Mouse (Mus musculus) myocyte (in vitro differentiated cells): ENCODE results near the gene Edc3. TPM values are rescaled to one million over a fixed set of nuclear protein-coding genes. Genes with fewer than 3 reads are reported as not detected.
"Not testable (repeated sequence)": the region's sequence is repeated elsewhere in the genome, so short reads cannot be mapped to it uniquely, and the experiment has no call there.

Source experiments
- H3K27me3 ChIP-seq: one replicate; pipeline ENCODE4 v1.6.1; 2011; ENCODE audit not compliant: control insufficient read depth, insufficient read depth, insufficient read length
- H3K36me3 ChIP-seq: one replicate; pipeline ENCODE4 v1.6.1; 2011; ENCODE audit not compliant: control insufficient read depth, insufficient read depth
- H3K4me2 ChIP-seq: one replicate; pipeline ENCODE4 v1.6.1; 2011; ENCODE audit warnings: low read depth, control low read depth
- H3K4me3 ChIP-seq: one replicate; pipeline ENCODE4 v1.5.1; 2011; ENCODE audit warnings: mild to moderate bottlenecking, control low read depth, moderate library complexity
- H3K79me2 ChIP-seq: one replicate; pipeline ENCODE4 v1.6.1; 2011; ENCODE audit not compliant: control insufficient read depth, insufficient read depth
- H3ac ChIP-seq: one replicate; pipeline ENCODE4 v1.6.1; 2011; ENCODE audit not compliant: control insufficient read depth, insufficient read length
- CEBPB ChIP-seq: IDR thresholded peaks from 2 replicates; pipeline ENCODE4 v1.6.1; 2011; ENCODE audit warnings: mild to moderate bottlenecking, moderate library complexity; ENCODE audit not compliant: poor library complexity, insufficient read depth, severe bottlenecking
- E2F4 ChIP-seq: IDR thresholded peaks from one replicate; pipeline ENCODE4 v1.6.1; 2011; ENCODE audit warnings: mild to moderate bottlenecking, control low read depth, moderate library complexity; ENCODE audit not compliant: insufficient read depth
- MAX ChIP-seq: IDR thresholded peaks from one replicate; pipeline ENCODE4 v1.6.1; 2011; ENCODE audit warnings: low read depth, mild to moderate bottlenecking, control low read depth
- MYOD1 ChIP-seq, 3 experiments: IDR thresholded peaks; one replicate each; pipeline ENCODE4 v1.6.1; 2011; ENCODE audit warnings: control low read depth in 2 of 3, low read depth in 2 of 3, mild to moderate bottlenecking in 2 of 3, moderate library complexity in 1 of 3; ENCODE audit not compliant: insufficient read length in 2 of 3, control insufficient read depth in 1 of 3
- MYOG ChIP-seq, 3 experiments: IDR thresholded peaks; one replicate each; pipeline ENCODE4 v1.6.1; 2011; ENCODE audit warnings: control low read depth in 2 of 3, low read depth in 2 of 3, mild to moderate bottlenecking in 2 of 3; ENCODE audit not compliant: insufficient read length in 2 of 3, control insufficient read depth in 1 of 3, insufficient read depth in 1 of 3
- POLR2A ChIP-seq: IDR thresholded peaks from one replicate; pipeline ENCODE4 v1.6.1; 2011; ENCODE audit warnings: low read depth, mild to moderate bottlenecking, control low read depth, moderate library complexity; ENCODE audit not compliant: insufficient read length
- POLR2AphosphoS2 ChIP-seq: IDR thresholded peaks from one replicate; pipeline ENCODE4 v1.6.1; 2011; ENCODE audit warnings: low read depth, control low read depth; ENCODE audit not compliant: insufficient read length
- REST ChIP-seq: IDR thresholded peaks from one replicate; pipeline ENCODE4 v1.6.1; 2011; ENCODE audit warnings: mild to moderate bottlenecking, control low read depth, moderate library complexity; ENCODE audit not compliant: insufficient read depth, insufficient read length
- SRF ChIP-seq: IDR thresholded peaks from one replicate; pipeline ENCODE4 v1.6.1; 2011; ENCODE audit warnings: low read depth; ENCODE audit not compliant: control insufficient read depth, insufficient read length
- TCF12 ChIP-seq: IDR thresholded peaks from one replicate; pipeline ENCODE4 v1.6.1; 2011; ENCODE audit warnings: mild to moderate bottlenecking, control low read depth; ENCODE audit not compliant: poor library complexity, insufficient read depth, severe bottlenecking
- TCF3 ChIP-seq: IDR thresholded peaks from one replicate; pipeline ENCODE4 v1.6.1; 2011; ENCODE audit warnings: low read depth, control low read depth; ENCODE audit not compliant: insufficient read length
- USF1 ChIP-seq: IDR thresholded peaks from one replicate; pipeline ENCODE4 v1.6.1; 2011; ENCODE audit warnings: low read depth, mild to moderate bottlenecking, control low read depth, moderate library complexity
- polyA plus RNA-seq: library from polyadenylated mRNA; unstranded; fragments of >200 nt; fragmentation: generic; extraction: Trizol; gene quantifications from one replicate; pipeline ENCODE4 v1.2.1, GENCODE M21; 2012; ENCODE audit warnings: missing spikeins

The Edc3 gene
- polyA plus RNA-seq, 1 experiment = 11.0 TPM

GRCm38 (mm10) chr9:57696380-57697285 lies 11.7 kb upstream of the Edc3 start:
- peaks cover 29% of the 10 kb centered on the region for H3K27me3 ChIP-seq
- no peak for TF ChIP-seq POLR2A
- TF ChIP-seq TCF3 = no peak
- TF ChIP-seq MAX = no peak
- TF ChIP-seq POLR2AphosphoS2 = no peak
- TF ChIP-seq TCF12 = no peak
- TF ChIP-seq REST = no peak
- TF ChIP-seq CEBPB = no peak
- no peak for TF ChIP-seq E2F4
- no peak for TF ChIP-seq MYOG (IDR thresholded peaks at IDR 0.05; ENCODE audit: control insufficient read depth in 1 of 3, insufficient read depth in 1 of 3, insufficient read length in 2 of 3, low read depth in 2 of 3)
- TF ChIP-seq USF1 = no peak
- TF ChIP-seq MYOD1 (IDR thresholded peaks at IDR 0.05; ENCODE audit: control insufficient read depth in 1 of 3, insufficient read length in 2 of 3, low read depth in 2 of 3) = no peak
- no peak for TF ChIP-seq SRF
- no peaks in the 10 kb centered on the region for H3K36me3 ChIP-seq
- peak overlapping the region; percentile 50 for H3K4me2 ChIP-seq
- H3K4me3 ChIP-seq = no peak overlapping the region
- H3K79me2 ChIP-seq = no peaks in the 10 kb centered on the region
- H3ac ChIP-seq = no peak overlapping the region

DNA sequence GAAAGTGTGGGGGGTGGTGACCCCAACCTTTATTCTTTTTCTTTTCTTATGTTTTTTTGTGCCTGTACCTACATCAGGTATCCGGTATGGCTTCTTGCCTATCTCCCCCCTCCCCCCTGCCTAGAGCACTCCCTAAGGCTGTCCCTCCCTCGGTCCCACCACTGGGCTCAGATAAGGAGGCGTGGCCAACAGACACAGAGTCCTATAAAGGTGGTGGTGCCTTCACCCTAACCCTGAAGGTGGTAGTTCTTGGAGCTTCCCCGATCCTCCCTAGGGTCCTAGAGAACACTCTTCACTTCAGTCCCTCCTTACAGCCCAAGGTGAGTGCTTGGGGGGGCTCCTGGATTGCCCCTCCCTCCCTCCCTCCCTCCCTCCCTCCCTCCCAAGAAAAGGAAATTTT lies 11.0 kb upstream of the Edc3 start:
- Histone ChIP-seq H3K27me3 (peaks cover 29% of the 10 kb centered on the region), H3K4me3 (no peak overlapping the region), H3ac (no peak overlapping the region), H3K4me2 (no peak overlapping the region), H3K79me2 (no peaks in the 10 kb centered on the region), H3K36me3 (no peaks in the 10 kb centered on the region)
- TF ChIP-seq MYOG (IDR thresholded peaks at IDR 0.05; ENCODE audit: control insufficient read depth in 1 of 3, insufficient read depth in 1 of 3, insufficient read length in 2 of 3, low read depth in 2 of 3) = no peak
- TF ChIP-seq TCF3 = no peak
- no peak for TF ChIP-seq POLR2A
- TF ChIP-seq CEBPB = no peak
- TF ChIP-seq REST = no peak
- TF ChIP-seq POLR2AphosphoS2 = no peak

- Histone ChIP-seq H3K4me2 (no peak overlapping the region), H3K36me3 (no peaks in the 10 kb centered on the region), H3K79me2 (no peaks in the 10 kb centered on the region), H3K4me3 (no peak overlapping the region), H3K27me3 (peaks cover 29% of the 10 kb centered on the region), H3ac (no peak overlapping the region)
- TF ChIP-seq MYOD1 (IDR thresholded peaks at IDR 0.05; ENCODE audit: control insufficient read depth in 1 of 3, insufficient read length in 2 of 3, low read depth in 2 of 3) (no peak), TCF12 (no peak), SRF (no peak), CEBPB (no peak), TCF3 (no peak), MYOG (IDR thresholded peaks at IDR 0.05; ENCODE audit: control insufficient read depth in 1 of 3, insufficient read depth in 1 of 3, insufficient read length in 2 of 3, low read depth in 2 of 3) (no peak), USF1 (no peak), POLR2AphosphoS2 (no peak)
Measured at GRCm38 (mm10) chr9:57698466-57699150, 9.7 kb upstream of the Edc3 start.

- Histone ChIP-seq H3K4me3 (no peak overlapping the region), H3K4me2 (no peak overlapping the region), H3K27me3 (no peaks in the 10 kb centered on the region), H3ac (no peak overlapping the region), H3K36me3 (no peaks in the 10 kb centered on the region), H3K79me2 (peaks cover 30% of the 10 kb centered on the region)
- TF ChIP-seq E2F4 (no peak), USF1 (no peak), TCF12 (no peak), CEBPB (no peak)
Measured at GRCm38 (mm10) chr9:57706496-57706895, 1.8 kb upstream of the Edc3 start.

- H3ac ChIP-seq = peak overlapping the region; percentile 54
- peak overlapping the region; percentile 57 for H3K4me3 ChIP-seq
- peaks cover 50% of the 10 kb centered on the region for H3K79me2 ChIP-seq
- no peaks in the 10 kb centered on the region for H3K27me3 ChIP-seq
- no peak for TF ChIP-seq TCF12
- TF ChIP-seq REST = no peak
- TF ChIP-seq MYOD1 (IDR thresholded peaks at IDR 0.05; ENCODE audit: control insufficient read depth in 1 of 3, insufficient read length in 2 of 3, low read depth in 2 of 3) = no peak
- no peak for TF ChIP-seq TCF3
- H3K36me3 ChIP-seq = peaks cover 6% of the 10 kb centered on the region
- H3K4me2 ChIP-seq = peak overlapping the region; percentile 82
Measured at GRCm38 (mm10) chr9:57708720-57709274, 457 bp downstream of the Edc3 start.

GRCm38 (mm10) chr9:57710214-57710613 lies 1.9 kb downstream of the Edc3 start:
- not testable (repeated sequence) for H3K27me3 ChIP-seq, H3K4me2 ChIP-seq, H3ac ChIP-seq, H3K4me3 ChIP-seq
- Histone ChIP-seq H3K36me3 (peaks cover 14% of the 10 kb centered on the region), H3K79me2 (peaks cover 50% of the 10 kb centered on the region)
